Mouse (Mus musculus) fat pad, adult 2 months (tissue): Measurements from ENCODE around the gene Cobl.

Experiments
- DNase-seq: peaks from one replicate; pipeline ENCODE4 v3.0.0-alpha.2; 2011; ENCODE audit warnings: low read depth, low spot score; ENCODE audit errors: extremely low read depth

Gene Cobl

DNA sequence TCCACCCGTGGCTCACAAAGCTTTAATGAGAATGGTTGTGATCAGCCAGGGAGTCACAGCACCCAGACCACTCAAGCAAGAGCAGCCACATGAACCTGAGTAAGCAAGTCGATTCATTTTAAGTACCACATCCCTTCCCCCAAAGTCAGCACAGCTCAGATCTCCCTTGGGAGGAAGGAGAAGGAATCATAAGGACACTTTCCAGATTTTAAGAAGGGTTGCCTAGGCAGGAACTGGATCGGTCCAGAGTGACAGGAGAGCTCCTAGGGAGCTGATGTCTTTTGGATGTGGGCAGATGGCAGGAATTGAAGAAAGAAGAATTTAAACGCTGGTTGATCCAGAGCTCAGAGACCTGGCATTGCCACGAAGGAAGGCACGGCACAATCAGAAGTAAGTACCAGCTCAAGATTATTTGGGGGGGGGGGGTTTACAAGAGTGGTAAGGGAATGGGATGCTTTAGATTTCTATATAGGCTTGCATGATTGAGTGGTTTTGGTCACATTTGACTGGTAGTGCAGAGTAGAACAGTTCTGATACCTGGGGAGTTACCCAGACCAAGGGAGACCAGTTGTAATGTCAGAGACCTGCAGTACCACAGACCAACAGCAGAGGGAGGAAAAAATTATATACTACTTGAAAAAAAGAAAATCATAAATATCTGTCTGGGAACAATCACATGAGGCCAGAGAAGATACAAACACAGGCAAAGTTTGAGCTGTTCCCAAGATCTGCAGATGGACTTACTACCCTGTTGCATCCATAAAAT, 150.3 kb downstream of the Cobl start:
- DNase-seq = no peak

DNA sequence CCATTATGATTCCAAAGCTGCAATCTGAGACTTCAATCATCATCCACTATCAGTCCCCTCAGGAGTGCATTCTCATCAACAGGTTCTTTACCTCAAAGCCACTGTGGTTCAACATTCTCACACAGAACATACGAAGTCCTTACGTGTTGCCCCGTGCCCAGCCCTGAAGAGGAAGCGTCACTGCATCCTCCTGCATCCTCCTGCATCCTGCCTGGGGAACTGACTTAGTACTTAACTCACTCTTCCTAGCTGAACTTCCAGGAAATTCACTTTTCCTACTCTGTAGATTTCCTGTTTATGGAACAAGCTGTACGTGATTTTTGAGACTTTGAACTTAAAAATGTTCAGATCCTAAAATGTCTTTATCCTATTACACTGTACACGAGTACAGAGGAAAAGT, 153.3 kb downstream of the Cobl start:
- no peak for DNase-seq

DNA sequence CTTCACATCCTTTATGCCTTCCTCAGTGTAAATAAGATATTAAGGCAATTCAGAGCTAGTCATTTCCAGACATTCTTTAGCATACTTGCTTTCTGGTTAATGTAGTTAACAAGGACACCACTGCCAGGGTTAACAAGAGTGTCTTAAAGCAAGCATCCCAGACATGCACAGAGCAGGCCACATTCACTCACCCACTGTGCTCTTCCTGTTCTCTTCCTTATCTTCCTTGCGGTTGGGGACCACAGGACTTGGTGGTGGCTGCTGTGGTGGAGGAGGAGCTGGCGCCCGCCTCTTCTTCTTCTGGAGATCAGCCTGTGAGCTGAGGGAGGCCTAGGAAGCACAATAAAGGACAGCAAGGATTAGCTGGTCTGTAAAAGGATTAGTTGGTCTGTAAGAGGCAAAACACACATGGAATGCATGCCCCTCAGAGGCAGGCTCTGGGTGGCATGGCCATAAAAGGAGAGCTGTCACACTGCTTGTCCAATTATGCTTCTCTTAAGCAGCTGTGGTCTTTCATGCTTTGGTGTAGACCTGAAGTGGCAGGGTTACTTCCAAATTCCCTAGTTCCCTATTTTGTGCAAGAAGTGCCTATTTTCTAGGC, 155.2 kb downstream of the Cobl start:
- DNase-seq = no peak

DNA sequence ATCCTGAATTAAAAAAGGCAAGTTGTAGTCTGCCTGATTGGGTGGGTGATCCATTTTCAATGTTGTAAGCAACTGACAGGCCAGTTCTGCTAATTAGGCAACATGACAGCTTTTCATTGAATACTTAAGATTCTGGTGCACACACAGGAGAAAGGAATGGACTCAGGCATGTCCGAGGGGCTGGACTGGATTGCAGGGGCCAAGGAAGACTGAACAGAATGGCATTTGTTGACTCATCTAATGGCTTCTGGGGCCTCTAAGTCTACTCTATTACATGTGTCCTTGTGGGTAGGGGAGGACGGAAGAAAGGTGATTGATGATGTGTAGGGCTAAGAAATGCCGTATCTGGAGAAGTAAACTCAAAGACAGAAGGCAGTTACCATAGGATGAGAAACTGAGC, 159.9 kb downstream of the Cobl start:
- no peak for DNase-seq

DNA sequence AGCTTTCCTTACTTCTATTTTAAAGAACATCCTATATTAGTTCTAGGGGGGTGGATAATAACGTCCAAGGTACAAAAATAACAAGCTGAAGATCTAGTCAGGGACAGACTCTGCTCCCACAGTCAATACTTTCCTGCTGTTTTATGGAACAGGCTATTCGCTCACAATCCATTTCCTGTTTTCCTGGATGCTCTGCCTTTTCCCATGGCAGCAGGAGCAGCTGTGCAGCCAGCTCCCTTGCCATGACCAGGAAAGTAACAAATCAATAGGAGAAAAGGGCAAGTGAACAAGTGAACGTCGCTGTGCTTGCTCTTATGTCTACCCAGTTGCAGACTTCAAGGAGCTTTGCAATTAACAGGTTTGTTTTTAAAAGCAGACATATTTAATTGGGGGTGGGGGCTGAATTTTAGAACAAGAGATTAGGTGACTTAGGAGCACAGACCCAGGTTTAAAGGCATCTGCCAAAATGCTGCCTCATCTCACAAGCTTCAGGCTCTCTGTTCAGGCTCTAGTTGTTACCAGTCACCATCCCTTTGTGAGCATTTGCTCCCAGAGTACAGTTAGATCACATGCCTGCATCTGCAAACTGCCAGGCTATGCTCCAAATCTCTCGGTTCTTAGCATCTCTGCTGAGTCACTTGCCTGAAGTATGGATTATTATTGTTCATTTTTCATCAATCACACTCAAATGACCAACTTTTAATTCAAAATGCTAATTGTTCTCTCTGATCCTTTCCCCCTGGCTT, 164.9 kb downstream of the Cobl start:
- no peak for DNase-seq

DNA sequence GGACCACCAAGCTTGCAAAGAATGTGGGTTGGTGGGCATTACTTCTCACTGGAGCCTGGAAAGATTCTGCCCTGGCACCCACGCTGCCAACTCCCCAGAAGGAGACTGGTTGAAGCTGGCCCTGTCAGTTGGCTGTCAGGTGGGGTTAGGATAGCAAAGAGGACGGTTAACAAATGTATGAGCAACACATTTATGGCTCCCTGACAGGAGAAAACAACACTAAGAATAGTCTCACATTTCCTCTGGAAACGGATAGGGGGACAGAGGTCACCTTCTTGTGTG, 173.2 kb downstream of the Cobl start:
- DNase-seq = no peak

DNA sequence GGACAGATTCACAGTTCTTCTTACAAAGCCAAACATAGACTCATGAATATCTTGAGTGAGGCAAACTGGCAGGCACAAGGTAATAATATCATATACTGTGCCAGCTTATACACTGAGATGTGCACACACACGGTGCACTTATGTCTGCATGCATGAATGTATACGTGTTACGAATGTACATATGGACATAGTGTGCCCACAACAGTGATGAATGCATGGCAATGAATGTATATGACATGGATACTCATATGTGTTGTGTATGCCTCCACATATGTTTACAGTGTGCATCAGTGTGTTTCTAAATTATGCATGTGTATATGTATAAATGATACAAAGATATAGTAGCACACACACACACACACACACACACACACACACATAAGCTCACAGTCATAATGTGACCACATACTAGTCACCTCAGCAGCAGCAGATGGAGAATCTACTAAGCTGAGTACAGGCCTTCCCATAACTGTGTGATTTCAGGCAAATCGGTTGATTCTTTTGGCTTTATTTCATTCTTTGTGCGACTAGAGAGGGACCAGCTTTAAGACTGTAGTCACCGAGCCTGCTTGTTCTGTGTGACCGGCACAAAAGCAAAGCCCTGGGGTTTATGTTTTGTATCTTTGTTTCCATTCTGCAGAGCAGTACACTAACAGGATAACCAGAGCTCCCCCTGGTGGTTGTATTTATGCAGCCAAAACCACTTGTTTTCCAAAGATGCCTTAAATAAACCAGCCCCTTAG, 173.7 kb downstream of the Cobl start:
- no peak for DNase-seq

DNA sequence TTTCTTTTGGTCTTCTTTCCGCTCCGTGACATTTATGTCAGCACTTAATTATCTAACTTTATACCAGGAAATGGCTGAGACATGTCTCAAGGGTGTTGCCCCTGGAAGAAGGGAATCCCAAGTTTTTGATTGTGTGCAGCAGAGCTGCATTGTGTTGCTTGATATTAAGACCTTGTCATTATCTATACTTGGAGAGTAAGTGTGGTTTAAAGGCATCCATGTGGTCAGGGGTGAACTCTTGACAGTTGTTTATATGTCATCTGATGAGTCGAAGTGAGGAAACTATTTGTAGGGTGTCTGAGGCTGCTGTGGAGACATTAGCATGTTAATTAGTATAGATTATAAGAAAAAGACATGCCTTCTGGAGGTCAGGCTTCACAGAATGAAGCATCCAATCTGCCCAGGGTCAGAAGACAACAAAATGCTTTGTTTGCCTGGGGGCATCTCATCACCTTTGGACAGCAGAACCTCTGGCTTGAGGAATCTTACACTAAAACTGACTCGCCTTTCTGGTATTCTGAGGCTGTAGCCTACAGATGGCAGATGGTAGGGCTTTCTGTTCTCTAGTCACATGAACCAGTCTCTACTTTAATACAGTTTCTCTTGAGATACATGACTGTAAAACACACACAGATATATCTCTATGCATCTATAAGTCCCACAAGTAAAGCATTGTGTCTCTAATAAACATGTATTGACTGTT, 179.3 kb downstream of the Cobl start:
- no peak for DNase-seq

DNA sequence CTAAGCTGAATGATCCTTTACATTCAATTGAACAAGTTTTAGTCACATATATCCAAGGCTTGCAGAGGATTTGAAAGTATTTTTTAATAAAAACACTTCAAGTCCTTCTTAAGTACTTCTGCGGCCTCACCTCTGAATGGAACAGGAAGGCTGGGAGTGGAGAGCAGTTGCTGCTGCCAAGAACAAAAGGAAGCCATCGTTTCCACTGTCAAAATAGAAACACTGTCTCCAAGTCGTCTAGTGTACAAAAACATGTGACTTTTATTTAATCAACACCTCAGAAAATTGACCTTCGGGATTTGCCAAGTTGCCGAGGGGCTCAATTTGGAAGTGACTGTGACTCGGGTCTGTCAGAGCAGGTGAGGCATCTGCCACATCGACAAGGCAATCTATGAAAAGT, 184.0 kb downstream of the Cobl start:
- DNase-seq = no peak

DNA sequence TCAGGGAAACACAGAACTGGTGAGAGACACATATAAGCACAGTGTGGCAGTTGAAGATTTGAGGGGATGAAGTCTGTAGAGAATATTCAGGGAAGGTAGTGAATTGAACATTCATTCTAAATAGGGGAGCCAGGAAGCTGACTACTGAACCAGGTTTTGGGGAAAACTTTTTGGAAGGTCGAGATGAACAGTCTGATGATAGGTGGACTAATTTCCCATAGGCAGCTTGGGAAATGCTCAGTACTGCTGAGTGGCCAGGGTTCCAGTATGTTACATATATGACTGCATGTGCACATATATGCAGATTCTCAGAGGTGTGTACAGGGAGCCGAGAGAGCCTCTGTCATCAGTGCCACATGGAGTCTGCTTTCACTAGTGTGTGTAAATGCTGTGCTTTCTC, 190.5 kb downstream of the Cobl start:
- DNase-seq = no peak

DNA sequence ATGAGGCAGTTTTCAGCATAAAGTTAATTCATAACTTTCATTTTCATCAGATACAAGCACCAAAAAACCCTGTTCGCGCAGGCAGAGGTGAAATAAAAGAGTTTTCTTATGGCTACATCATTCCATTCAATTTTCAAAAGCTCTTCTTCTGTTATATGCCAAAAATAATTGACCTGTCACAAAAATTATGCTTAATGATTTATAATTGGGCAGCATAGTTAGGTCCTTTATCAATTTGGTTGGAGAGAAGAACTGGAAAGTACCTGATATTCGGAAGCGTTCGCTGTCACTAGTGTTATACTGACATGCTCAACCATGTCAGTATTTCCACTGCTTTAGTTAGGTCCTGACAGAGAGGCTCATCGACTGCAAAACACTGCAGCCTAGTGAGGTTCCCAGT, 191.0 kb downstream of the Cobl start:
- no peak for DNase-seq

DNA sequence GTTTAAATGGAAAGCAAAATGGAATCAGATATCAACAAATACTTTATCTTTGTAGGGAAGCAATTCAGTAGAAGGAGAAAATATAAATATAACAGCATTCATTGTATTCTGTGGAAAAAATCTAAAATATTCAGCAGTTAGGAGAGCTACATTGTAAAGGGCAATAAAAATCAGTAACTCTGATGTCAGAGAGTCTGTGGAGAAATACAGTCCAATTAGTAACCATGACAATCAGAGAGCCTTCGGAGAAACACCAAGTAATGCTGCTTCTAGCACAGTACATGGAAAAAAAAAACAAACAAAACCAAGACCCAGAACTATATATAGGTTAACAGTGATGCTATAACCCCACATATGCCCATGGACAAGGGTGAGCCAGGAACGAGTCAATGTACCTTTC, 206.3 kb downstream of the Cobl start:
- DNase-seq = no peak

DNA sequence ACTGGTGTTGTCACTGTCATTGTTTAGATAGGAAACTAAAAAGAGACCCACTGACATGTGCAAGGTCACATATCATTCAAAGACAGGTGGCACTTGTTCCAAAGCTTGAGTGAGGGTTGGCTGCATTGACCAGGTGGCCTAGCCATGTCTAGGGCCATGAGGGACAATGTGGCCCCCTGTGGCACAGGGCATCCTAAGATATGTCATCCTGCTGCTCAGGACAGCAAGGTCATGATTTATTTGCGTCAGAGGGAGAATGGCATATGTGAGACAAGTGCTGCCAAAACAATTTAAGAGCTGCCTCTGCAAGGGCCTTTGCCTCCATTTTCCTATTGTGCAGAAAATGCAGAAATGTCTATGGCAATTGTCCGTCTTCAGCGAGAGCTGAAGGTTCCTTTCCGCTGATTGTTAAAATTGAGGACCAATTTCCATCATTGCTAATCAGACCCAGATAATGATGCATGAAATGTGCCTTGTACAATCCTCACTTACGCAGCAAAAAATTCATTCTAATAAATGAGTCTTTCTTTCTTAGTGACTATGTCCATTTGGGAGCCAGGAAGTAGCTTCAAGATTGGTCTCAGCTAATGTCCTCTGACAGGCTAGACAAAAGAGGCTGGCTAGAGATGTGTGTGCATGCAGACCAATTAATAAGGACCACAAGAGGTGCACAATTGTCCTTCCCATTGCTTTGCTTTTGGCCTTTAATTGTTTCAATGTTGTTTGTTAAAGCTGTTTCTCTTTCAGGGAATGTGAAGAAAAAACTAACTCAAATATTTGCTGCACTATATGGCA, 207.2 kb downstream of the Cobl start:
- no peak for DNase-seq

DNA sequence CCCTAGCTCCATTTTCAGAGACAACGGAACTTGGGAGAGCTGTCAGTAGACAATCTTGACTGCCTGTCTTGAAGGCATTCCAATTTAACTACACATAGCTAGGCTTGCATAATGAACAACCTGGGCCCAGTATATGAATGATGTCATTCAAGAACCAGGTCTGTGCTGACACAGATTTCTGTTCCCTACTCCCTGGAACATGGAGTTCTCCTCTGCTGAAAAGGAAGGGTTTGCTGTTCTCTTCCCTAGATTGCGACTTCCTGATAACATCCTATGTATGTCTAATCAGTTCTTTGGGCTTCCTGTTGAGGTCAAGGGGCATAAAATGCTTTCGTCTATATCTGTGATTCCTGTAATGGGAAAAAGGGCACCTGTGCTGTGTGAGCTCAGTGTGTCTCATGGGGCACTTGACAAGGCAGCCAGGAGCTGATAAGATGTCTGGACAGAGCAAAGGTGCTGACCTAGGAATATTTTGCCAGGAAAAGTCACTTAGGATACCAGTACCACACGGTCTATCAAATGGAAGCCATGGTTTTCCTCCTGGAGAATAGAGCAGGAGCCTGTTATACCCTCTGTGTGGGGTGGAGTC, 219.3 kb downstream of the Cobl start:
- DNase-seq = no peak

DNA sequence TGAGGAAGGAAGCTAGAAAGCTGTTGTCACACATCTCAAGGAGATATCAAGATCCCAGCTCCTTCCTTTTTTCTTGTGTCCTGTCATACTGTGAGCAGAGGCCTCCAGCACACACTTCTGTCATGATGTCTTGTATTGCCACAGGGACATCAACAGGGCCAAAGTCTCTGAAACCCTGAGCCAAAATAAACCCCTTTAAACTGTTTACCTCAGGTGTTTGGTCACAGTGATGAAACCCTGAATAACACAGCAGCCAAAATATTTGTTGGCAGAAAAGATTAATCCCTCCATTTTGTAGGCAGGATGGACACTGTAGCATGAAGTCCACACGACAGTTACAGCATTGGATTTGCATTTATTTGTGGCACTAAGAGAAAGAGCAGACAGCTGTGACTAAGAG, 228.4 kb downstream of the Cobl start:
- no peak for DNase-seq

DNA sequence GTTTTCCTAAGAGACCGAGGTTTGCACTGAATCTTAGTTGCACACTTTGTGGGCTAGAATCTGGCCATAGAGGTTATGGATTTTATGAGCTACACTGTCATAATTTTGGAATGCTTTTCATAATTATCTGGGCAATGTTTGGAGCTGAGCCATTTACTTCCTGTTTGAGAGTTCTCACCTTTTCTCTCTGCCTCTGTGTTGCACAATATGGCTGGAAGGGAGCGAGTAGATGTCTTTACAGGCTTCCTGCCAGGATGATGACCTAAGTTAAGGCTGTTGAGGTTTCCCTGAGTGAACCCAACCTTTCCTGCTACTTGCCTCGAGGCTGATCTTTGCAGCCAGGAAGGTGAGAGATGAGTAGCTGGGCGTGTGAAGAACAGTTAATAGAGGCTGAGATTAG, 229.9 kb downstream of the Cobl start:
- DNase-seq = peak; percentile 21

DNA sequence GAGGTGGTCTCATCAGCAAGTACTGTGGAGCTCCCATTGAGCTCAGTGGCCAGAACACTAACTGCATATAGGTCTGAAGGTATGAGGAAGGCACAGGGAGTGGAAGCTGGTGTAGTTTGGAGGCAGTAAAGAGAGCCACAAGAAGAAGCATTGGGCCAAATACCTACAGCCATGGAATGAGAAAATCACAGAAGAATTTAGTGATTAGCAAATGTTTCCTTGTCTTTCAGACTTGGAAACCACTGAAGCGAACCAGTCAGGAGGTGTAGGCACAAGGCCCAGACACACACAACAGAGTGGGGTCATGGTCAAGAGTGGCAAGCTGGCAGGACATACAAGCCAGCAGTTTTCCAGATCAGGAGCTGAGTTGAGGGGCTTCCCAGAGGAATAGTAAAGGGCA, 230.6 kb downstream of the Cobl start:
- DNase-seq = no peak

DNA sequence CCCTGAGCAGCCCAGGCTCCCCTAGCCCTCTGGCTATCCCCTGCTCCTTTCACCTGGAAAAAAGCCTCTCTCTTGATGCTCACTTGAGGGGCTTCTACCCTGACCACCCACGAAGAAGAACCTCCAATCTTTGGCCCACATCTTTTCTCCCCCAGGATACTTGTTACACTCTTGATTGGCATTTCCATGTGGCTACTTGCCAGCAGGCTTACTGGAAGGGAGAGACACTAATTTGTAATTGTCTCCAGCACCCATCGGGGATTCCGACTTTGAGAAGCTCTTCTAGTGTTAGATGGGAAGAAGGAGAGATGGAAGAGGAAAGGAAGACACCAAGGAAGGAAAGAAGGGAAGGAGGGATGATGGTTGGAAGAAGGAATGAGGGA, 232.0 kb downstream of the Cobl start:
- DNase-seq = no peak

DNA sequence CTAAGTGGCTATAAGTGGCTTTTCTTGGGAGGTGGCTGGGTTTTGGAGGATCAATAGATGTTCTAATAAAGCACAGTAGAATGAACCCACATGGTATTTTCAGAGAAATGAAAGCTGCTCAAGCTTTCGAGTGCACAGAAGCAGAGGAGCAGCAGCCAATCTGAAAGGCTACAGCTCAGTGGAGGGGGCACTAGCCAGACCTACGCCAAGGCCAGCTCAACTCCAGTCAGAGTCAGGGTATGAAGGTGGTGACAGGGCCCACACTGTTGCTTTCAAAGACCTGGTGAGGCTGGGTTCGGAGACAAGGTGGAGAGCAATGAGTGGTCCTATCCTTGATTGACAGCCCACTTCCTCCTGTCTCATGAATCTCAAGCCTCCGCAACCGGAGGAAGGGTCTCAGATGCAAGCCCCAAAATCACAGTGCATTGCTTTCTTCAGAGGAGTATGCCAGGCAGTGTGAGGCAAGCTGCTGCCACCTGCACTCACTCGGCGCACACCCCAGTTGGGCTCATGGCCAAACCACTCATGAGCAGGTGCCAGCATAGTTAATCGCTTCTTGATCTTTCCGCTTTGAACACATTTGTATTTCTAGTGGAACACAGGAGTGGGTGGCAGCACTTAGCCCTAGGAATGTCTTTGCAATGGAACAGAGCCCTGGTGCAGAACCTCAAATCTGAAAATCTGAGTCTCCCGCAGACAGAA, 232.6 kb downstream of the Cobl start:
- peak; percentile 28 for DNase-seq
